Mouse (Mus musculus) heart, embryonic 14.5 days (tissue): ENCODE data around the gene Gnb1. TPM values are rescaled to one million over a fixed set of nuclear protein-coding genes. Genes with fewer than 3 reads are reported as not detected.

Experiments
- ATAC-seq: fragments of 200-750 bp; cut with Nextera tagmentation; 2 replicates; pipeline ENCODE4 v1.8.0; 2017; ENCODE audit warnings: low read depth, moderate TSS enrichment; ENCODE audit not compliant: insufficient number of reproducible peaks, insufficient read depth, low FRiP score
- H3K27ac ChIP-seq, 2 experiments: fragments of 200-500 bp in 1 of 2; fragments of 300-500 bp in 1 of 2; sonication (generic) in 1 of 2; replicated peaks in 1 of 2; 2 replicates each; pipeline ENCODE4 v1.5.1; 2012 to 2014; ENCODE audit warnings: low read depth in 2 of 2, low read length in 2 of 2, control low read depth in 1 of 2, mild to moderate bottlenecking in 1 of 2, mixed read lengths in 1 of 2; ENCODE audit not compliant: control insufficient read depth in 1 of 2, insufficient read depth in 1 of 2
- H3K27me3 ChIP-seq: fragments of 300-500 bp; sonication (generic); 2 replicates; pipeline ENCODE4 v1.6.1; 2014; ENCODE audit warnings: mild to moderate bottlenecking, low read length, control low read depth; ENCODE audit not compliant: control insufficient read depth, insufficient read depth
- H3K36me3 ChIP-seq: fragments of 300-500 bp; sonication (generic); 2 replicates; pipeline ENCODE4 v1.6.1; 2014; ENCODE audit warnings: mild to moderate bottlenecking, control low read depth, low read length, mixed read lengths; ENCODE audit not compliant: control insufficient read depth, insufficient read depth
- H3K4me1 ChIP-seq, 2 experiments: fragments of 200-500 bp in 1 of 2; fragments of 300-500 bp in 1 of 2; sonication (generic) in 1 of 2; 2 replicates each; pipeline ENCODE4 v1.6.1; 2012 to 2014; ENCODE audit warnings: low read length in 2 of 2, control low read depth in 1 of 2, mixed read lengths in 1 of 2; ENCODE audit not compliant: control insufficient read depth in 2 of 2, insufficient read depth in 2 of 2
- H3K4me2 ChIP-seq: fragments of 300-500 bp; sonication (generic); 2 replicates; pipeline ENCODE4 v1.6.1; 2014; ENCODE audit warnings: mild to moderate bottlenecking, low read length
- H3K4me3 ChIP-seq, 2 experiments: fragments of 200-500 bp in 1 of 2; fragments of 300-500 bp in 1 of 2; sonication (generic) in 1 of 2; 2 replicates each; pipeline ENCODE4 v1.5.1; 2012 to 2014; ENCODE audit warnings: low read length in 2 of 2, mild to moderate bottlenecking in 2 of 2, control low read depth in 1 of 2, low read depth in 1 of 2, moderate library complexity in 1 of 2; ENCODE audit not compliant: control insufficient read depth in 1 of 2, insufficient read depth in 1 of 2
- H3K9ac ChIP-seq: fragments of 300-500 bp; sonication (generic); 2 replicates; pipeline ENCODE4 v1.6.1; 2014; ENCODE audit warnings: mild to moderate bottlenecking, low read length
- H3K9me3 ChIP-seq: fragments of 300-500 bp; sonication (generic); 2 replicates; pipeline ENCODE4 v1.6.1; 2016; ENCODE audit warnings: low read length, control low read depth; ENCODE audit not compliant: control insufficient read depth
- WGBS: fragments of 180-500 bp; shearing (Covaris S2); extraction: QIAGEN DNeasy Blood & Tissue Kit; methylation state at CpG from one replicate; pipeline ENCODE4 v1.1.7; 2014; 5-methylcytosine and 5-hydroxymethylcytosine counted together
- polyA plus RNA-seq: library from polyadenylated mRNA; unstranded; fragments of >200 nt; fragmentation: Nextera tagmentation; extraction: Ambion mirVana; gene quantifications from 2 replicates; pipeline ENCODE4 v1.2.1, GENCODE M21; 2014

The Gnb1 gene
- polyA plus RNA-seq, 1 experiment from 2014 or later: 396 TPM

GRCm38 (mm10) chr4:155466080-155466479, 25.1 kb upstream of the Gnb1 start:
- no peak overlapping the region for H3K9ac ChIP-seq
- ATAC-seq: no peak
- WGBS: 70% methylated on average over 5 of the region's 5 CpGs
- no peaks in the 10 kb centered on the region; a peak in 1 of 4 replicates for H3K4me1 ChIP-seq
- no peak overlapping the region for H3K4me3 ChIP-seq
- H3K27ac ChIP-seq: no peak overlapping the region
- peaks cover 15% of the 10 kb centered on the region for H3K27me3 ChIP-seq
- H3K9me3 ChIP-seq: no peaks in the 10 kb centered on the region
- no peak overlapping the region for H3K4me2 ChIP-seq
- no peaks in the 10 kb centered on the region for H3K36me3 ChIP-seq

GRCm38 (mm10) chr4:155467237-155468010, 23.7 kb upstream of the Gnb1 start:
- ATAC-seq: no peak
- 75% methylated on average over 13 of the region's 13 CpGs for WGBS

GRCm38 (mm10) chr4:155468952-155469351, 22.2 kb upstream of the Gnb1 start, which contains the start of gene Tmem52:
TSS of gene Tmem52 (plus strand) at chr4:155469114.
- H3K4me3 ChIP-seq: peak within 1 kb of the TSS; percentile 26 to 34
- no peak within 1 kb of the TSS for H3K27ac ChIP-seq
- H3K9me3 ChIP-seq: no peaks in the 10 kb centered on the region
- no peak for ATAC-seq
- H3K4me1 ChIP-seq: peaks cover 0 to 3% of the 10 kb centered on the region in 2 experiments; a peak in 2 of 4 replicates
- 10% methylated on average over 21 of the region's 21 CpGs for WGBS
- no peaks in the 10 kb centered on the region for H3K36me3 ChIP-seq
- peak within 1 kb of the TSS; percentile 60 for H3K4me2 ChIP-seq
- peaks cover 15% of the 10 kb centered on the region for H3K27me3 ChIP-seq
- no peak within 1 kb of the TSS for H3K9ac ChIP-seq

More at GRCm38 (mm10) chr4:155467237-155468010, 23.7 kb upstream of the Gnb1 start:
- H3K4me3 ChIP-seq: no peak overlapping the region
- H3K27me3 ChIP-seq: peaks cover 15% of the 10 kb centered on the region
- no peaks in the 10 kb centered on the region for H3K36me3 ChIP-seq
- no peak overlapping the region for H3K4me2 ChIP-seq
- no peaks in the 10 kb centered on the region for H3K9me3 ChIP-seq
- no peak overlapping the region for H3K9ac ChIP-seq
- H3K4me1 ChIP-seq: no peaks in the 10 kb centered on the region; a peak in 1 of 4 replicates
- no peak overlapping the region for H3K27ac ChIP-seq

- Histone ChIP-seq H3K36me3 (no peaks in the 10 kb centered on the region), H3K9ac (no peak overlapping the region), H3K4me3 (no peak overlapping the region; a peak in 1 of 4 replicates), H3K4me2 (no peak overlapping the region), H3K4me1 (peaks cover 0 to 3% of the 10 kb centered on the region in 2 experiments; a peak in 2 of 4 replicates), H3K27ac (no peak overlapping the region), H3K9me3 (no peaks in the 10 kb centered on the region), H3K27me3 (peaks cover 15% of the 10 kb centered on the region)
- 68% methylated on average over 18 of the region's 18 CpGs for WGBS
- no peak for ATAC-seq
Measured at GRCm38 (mm10) chr4:155469590-155470262, 21.4 kb upstream of the Gnb1 start.

GRCm38 (mm10) chr4:155470263-155470953, 20.8 kb upstream of the Gnb1 start:
- Histone ChIP-seq H3K4me2 (no peak overlapping the region), H3K27me3 (peaks cover 15% of the 10 kb centered on the region), H3K9ac (no peak overlapping the region), H3K9me3 (no peaks in the 10 kb centered on the region), H3K36me3 (no peaks in the 10 kb centered on the region), H3K4me1 (peaks cover 0 to 3% of the 10 kb centered on the region in 2 experiments; a peak in 2 of 4 replicates), H3K27ac (no peak overlapping the region), H3K4me3 (no peak overlapping the region)
- no peak for ATAC-seq
- 75% methylated on average over 16 of the region's 16 CpGs for WGBS

- no peak overlapping the region for H3K4me2 ChIP-seq
- no peaks in the 10 kb centered on the region for H3K9me3 ChIP-seq
- 84% methylated on average over 7 of the region's 7 CpGs for WGBS
- ATAC-seq: no peak
- peaks cover 15% of the 10 kb centered on the region for H3K27me3 ChIP-seq
- peaks cover 0 to 3% of the 10 kb centered on the region in 2 experiments; a peak in 2 of 4 replicates for H3K4me1 ChIP-seq
- no peak overlapping the region for H3K4me3 ChIP-seq
- H3K27ac ChIP-seq: no peak overlapping the region
- H3K9ac ChIP-seq: no peak overlapping the region
- no peaks in the 10 kb centered on the region for H3K36me3 ChIP-seq
Measured at GRCm38 (mm10) chr4:155470997-155471396, 20.2 kb upstream of the Gnb1 start.

- H3K9me3 ChIP-seq: no peaks in the 10 kb centered on the region
- no peak for ATAC-seq
- no peak overlapping the region for H3K27ac ChIP-seq
- H3K36me3 ChIP-seq: no peaks in the 10 kb centered on the region
- H3K27me3 ChIP-seq: peaks cover 15% of the 10 kb centered on the region
- 83% methylated on average over 7 of the region's 7 CpGs for WGBS
- H3K4me2 ChIP-seq: no peak overlapping the region
- H3K9ac ChIP-seq: no peak overlapping the region
- H3K4me3 ChIP-seq: no peak overlapping the region
- peaks cover 0 to 3% of the 10 kb centered on the region in 2 experiments; a peak in 2 of 4 replicates for H3K4me1 ChIP-seq
Measured at GRCm38 (mm10) chr4:155471406-155471805, 19.8 kb upstream of the Gnb1 start.
